Mouse (Mus musculus): ENCODE data around the gene Nsun2.
A peak's percentile ranks its signal among the peaks of the same experiment; 100 is the strongest.
"Not testable (repeated sequence)": the region's sequence is repeated elsewhere in the genome, so short reads cannot be mapped to it uniquely, and the experiment has no call there.

Gene Nsun2

GRCm38 (mm10) chr13:69594577-69595256 lies 61.2 kb downstream of the Nsun2 start:
- no peak for DNase-seq

GRCm38 (mm10) chr13:69595911-69596310 lies 62.4 kb downstream of the Nsun2 start:
- DNase-seq: no peak

- no peak for DNase-seq
These were observed 63.0 kb downstream of the Nsun2 start for GRCm38 (mm10) chr13:69596515-69596914.

- DNase-seq: no peak
These were observed 65.3 kb downstream of the Nsun2 start for GRCm38 (mm10) chr13:69598867-69599266.

GRCm38 (mm10) chr13:69600863-69601262 lies 67.3 kb downstream of the Nsun2 start:
- not testable (repeated sequence) for DNase-seq

GRCm38 (mm10) chr13:69601321-69601720 lies 67.8 kb downstream of the Nsun2 start:
- no peak for DNase-seq

GRCm38 (mm10) chr13:69604670-69605069 lies 71.1 kb downstream of the Nsun2 start:
- no peak for DNase-seq

GRCm38 (mm10) chr13:69608734-69609133 lies 75.2 kb downstream of the Nsun2 start:
- DNase-seq: no peak

GRCm38 (mm10) chr13:69610751-69611397 lies 77.3 kb downstream of the Nsun2 start:
- peak; percentile 62 for DNase-seq

GRCm38 (mm10) chr13:69611398-69612174 lies 78.0 kb downstream of the Nsun2 start, which contains the start of gene Srd5a1:
Gene Srd5a1 (minus strand): TSS chr13:69611442.
- DNase-seq: peak; percentile 99

- DNase-seq: no peak
These were observed 78.6 kb downstream of the Nsun2 start for GRCm38 (mm10) chr13:69612175-69612544.

GRCm38 (mm10) chr13:69616716-69617115 lies 83.2 kb downstream of the Nsun2 start:
- no peak for DNase-seq

- DNase-seq: no peak
These were observed 90.3 kb downstream of the Nsun2 start for GRCm38 (mm10) chr13:69623843-69624242.

- DNase-seq: no peak
These were observed 91.0 kb downstream of the Nsun2 start for GRCm38 (mm10) chr13:69624510-69624909.

- no peak for DNase-seq
These were observed 94.4 kb downstream of the Nsun2 start for GRCm38 (mm10) chr13:69627941-69628340.

- DNase-seq: no peak
These were observed 97.0 kb downstream of the Nsun2 start for GRCm38 (mm10) chr13:69630576-69630975.

GRCm38 (mm10) chr13:69631111-69631510 lies 97.6 kb downstream of the Nsun2 start:
- no peak for DNase-seq

- DNase-seq: no peak
These were observed 98.1 kb downstream of the Nsun2 start for GRCm38 (mm10) chr13:69631659-69632058.

GRCm38 (mm10) chr13:69633551-69633950 lies 100.0 kb downstream of the Nsun2 start:
- DNase-seq: no peak

- DNase-seq: no peak
These were observed 100.4 kb downstream of the Nsun2 start for GRCm38 (mm10) chr13:69633988-69634387.

GRCm38 (mm10) chr13:69635836-69636235 lies 102.3 kb downstream of the Nsun2 start:
- DNase-seq: not testable (repeated sequence)

GRCm38 (mm10) chr13:69636375-69636774 lies 102.8 kb downstream of the Nsun2 start:
- DNase-seq: no peak

GRCm38 (mm10) chr13:69636816-69637215 lies 103.3 kb downstream of the Nsun2 start:
- no peak for DNase-seq

GRCm38 (mm10) chr13:69637657-69638056 lies 104.1 kb downstream of the Nsun2 start:
- DNase-seq: no peak
